Mouse (Mus musculus): ENCODE data around the gene Lgr4.

DNA sequence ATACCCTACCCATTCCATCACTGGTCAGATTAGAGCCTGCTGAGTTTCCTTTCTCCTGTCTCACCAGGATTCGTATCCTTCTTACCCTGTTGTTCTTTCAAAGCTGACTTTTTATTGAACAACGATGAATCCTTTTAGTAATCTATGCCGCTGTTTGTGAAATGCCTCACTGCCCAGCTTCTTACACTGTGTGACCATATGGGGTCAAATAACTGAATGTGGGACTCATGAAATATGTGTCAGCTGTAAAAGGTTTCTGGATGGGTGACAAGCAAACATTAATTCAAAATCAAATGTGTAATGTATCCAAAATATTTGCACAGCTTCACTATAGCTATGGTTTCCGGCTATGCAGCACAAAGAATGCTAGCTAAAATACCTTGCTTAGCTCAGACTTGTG, 28.1 kb downstream of the Lgr4 start:
- TF ChIP-seq EP300 (IDR thresholded peaks at IDR 0.05; ENCODE audit: low read depth) (no peak), CTCF (IDR thresholded peaks at IDR 0.05; ENCODE audit: low read depth) (no peak)
